8 mouse cellular contexts compared by ENCODE assay signal in the genomic region with DNA sequence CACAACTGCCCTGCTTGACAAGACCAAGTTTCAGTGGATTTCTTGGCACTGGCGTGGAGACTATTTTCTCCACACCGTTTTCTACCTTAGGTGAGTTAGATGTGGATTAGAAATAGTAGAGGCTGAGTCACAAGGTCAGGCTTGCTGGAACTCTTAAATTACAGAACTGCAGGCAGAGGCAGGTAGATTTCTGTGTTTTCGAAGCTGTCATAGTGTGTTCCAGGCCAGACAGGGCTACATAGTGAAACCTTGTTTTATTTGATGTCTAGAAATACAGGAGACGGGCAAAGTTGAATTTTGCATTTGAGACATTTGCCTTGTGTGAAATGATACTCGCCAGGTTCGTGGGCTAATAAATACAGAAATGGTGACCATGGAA. TPM values are rescaled to one million over a fixed set of nuclear protein-coding genes. Genes with fewer than 3 reads are reported as not detected.
A peak's percentile ranks its signal among the peaks of the same experiment; 100 is the strongest.
DNase-seq lines count a peak whose midpoint lies in the region; ATAC-seq lines count a peak whose summit lies in the region.

No protein-coding gene starts in this region.

- H3K27ac ChIP-seq in heart, embryonic 13.5 days (replicated peaks): no peak overlapping the region
- H3K27ac ChIP-seq in hindbrain, embryonic 13.5 days: no peak overlapping the region
- H3K27ac ChIP-seq in midbrain, embryonic 10.5 days (replicated peaks): peak overlapping the region; percentile 80; the same call in 1 of the 2 replicates

- DNase-seq in heart, adult 9 months (ENCODE audit: low spot score in 2 of 2): no peak
- peak; percentile 5 for DNase-seq in Muller cell, postnatal 12 days (ENCODE audit: inconsistent ontology term)
- no peak for DNase-seq in midbrain, embryonic 10.5 days (ENCODE audit: low spot score)
- no peak for DNase-seq in spleen, postnatal 4 days (ENCODE audit: low spot score in 2 of 2)
- DNase-seq in cerebellum, adult 11 months: no peak
- no peak for DNase-seq in kidney, adult 8-10 months

- peaks cover 32% of the 10 kb centered on the region for H3K36me3 ChIP-seq in heart, embryonic 13.5 days
- peaks cover 28% of the 10 kb centered on the region for H3K36me3 ChIP-seq in hindbrain, embryonic 13.5 days
- peaks cover 28% of the 10 kb centered on the region for H3K36me3 ChIP-seq in midbrain, embryonic 10.5 days

- peak overlapping the region; percentile 65 for H3K9ac ChIP-seq in heart, embryonic 13.5 days
- H3K9ac ChIP-seq in hindbrain, embryonic 13.5 days: no peak overlapping the region

- no peak for ATAC-seq in heart, embryonic 13.5 days (ENCODE audit: extremely low read depth, insufficient number of reproducible peaks, low FRiP score, low TSS enrichment)
- no peak for ATAC-seq in hindbrain, embryonic 13.5 days (ENCODE audit: low FRiP score)

- H3K4me2 ChIP-seq in heart, embryonic 13.5 days: peak overlapping the region; percentile 70
- H3K4me2 ChIP-seq in hindbrain, embryonic 13.5 days: peak overlapping the region; percentile 65

- peaks cover 11% of the 10 kb centered on the region for H3K4me1 ChIP-seq in heart, embryonic 13.5 days
- H3K4me1 ChIP-seq in hindbrain, embryonic 13.5 days (replicated peaks): peaks cover 11% of the 10 kb centered on the region
- H3K4me1 ChIP-seq in midbrain, embryonic 10.5 days: peaks cover 12% of the 10 kb centered on the region

- 48% methylated on average over 6 of the region's 6 CpGs for WGBS in heart, embryonic 13.5 days
- WGBS in hindbrain, embryonic 13.5 days: 57% methylated on average over 6 of the region's 6 CpGs
- 59% methylated on average over 6 of the region's 6 CpGs for WGBS in midbrain, embryonic 10.5 days

- H3K9me3 ChIP-seq in heart, embryonic 13.5 days: no peaks in the 10 kb centered on the region
- no peaks in the 10 kb centered on the region for H3K9me3 ChIP-seq in hindbrain, embryonic 13.5 days
- H3K9me3 ChIP-seq in midbrain, embryonic 10.5 days (replicated peaks): no peaks in the 10 kb centered on the region

- H3K27me3 ChIP-seq in heart, embryonic 13.5 days (replicated peaks): no peaks in the 10 kb centered on the region
- H3K27me3 ChIP-seq in hindbrain, embryonic 13.5 days: no peaks in the 10 kb centered on the region
- H3K27me3 ChIP-seq in midbrain, embryonic 10.5 days (ENCODE audit: low read depth, poor library complexity, severe bottlenecking): no peaks in the 10 kb centered on the region

- peak overlapping the region; percentile 73 for H3K4me3 ChIP-seq in heart, embryonic 13.5 days
- peak overlapping the region; percentile 56 for H3K4me3 ChIP-seq in hindbrain, embryonic 13.5 days
- peak overlapping the region; percentile 64 for H3K4me3 ChIP-seq in midbrain, embryonic 10.5 days

RNA-seq across cellular contexts. Expression of a gene that starts 0.3 kb away (rescaled TPM):
- 6.6 and 7.4 TPM in 2 replicates for polyA plus RNA-seq in heart, embryonic 13.5 days (2015; fragmentation: Nextera tagmentation; extraction: Ambion mirVana)
- 21.1 and 22.9 TPM in 2 replicates for polyA plus RNA-seq in hindbrain, embryonic 13.5 days (2015; fragmentation: Nextera tagmentation; extraction: Ambion mirVana)
- polyA plus RNA-seq in midbrain, embryonic 10.5 days (2016; fragmentation: Nextera tagmentation; extraction: Ambion mirVana): 13.8 and 17.2 TPM in 2 replicates

RNA-seq across cellular contexts. Expression of a gene that starts 15.0 kb away (rescaled TPM):
- polyA plus RNA-seq in heart, embryonic 13.5 days (2015; fragmentation: Nextera tagmentation; extraction: Ambion mirVana): 0.68 and 0.83 TPM in 2 replicates
- 16.7 and 17.3 TPM in 2 replicates for polyA plus RNA-seq in hindbrain, embryonic 13.5 days (2015; fragmentation: Nextera tagmentation; extraction: Ambion mirVana)
- 5.0 and 8.2 TPM in 2 replicates for polyA plus RNA-seq in midbrain, embryonic 10.5 days (2016; fragmentation: Nextera tagmentation; extraction: Ambion mirVana)

RNA-seq across cellular contexts. Expression of a gene that starts 49.5 kb away (rescaled TPM):
- 1.0 and 1.3 TPM in 2 replicates for polyA plus RNA-seq in heart, embryonic 13.5 days (2015; fragmentation: Nextera tagmentation; extraction: Ambion mirVana)
- 3.5 and 3.9 TPM in 2 replicates for polyA plus RNA-seq in hindbrain, embryonic 13.5 days (2015; fragmentation: Nextera tagmentation; extraction: Ambion mirVana)
- polyA plus RNA-seq in midbrain, embryonic 10.5 days (2016; fragmentation: Nextera tagmentation; extraction: Ambion mirVana): 2.4 and 2.7 TPM in 2 replicates
